Mouse (Mus musculus): Measurements from ENCODE around the gene Rtcb. TPM values are rescaled to one million over a fixed set of nuclear protein-coding genes. Genes with fewer than 3 reads are reported as not detected.
A peak's percentile ranks its signal among the peaks of the same experiment; 100 is the strongest.

The Rtcb gene
- polyA plus RNA-seq, 1 experiment from 2014 or later, result 223 TPM

DNA sequence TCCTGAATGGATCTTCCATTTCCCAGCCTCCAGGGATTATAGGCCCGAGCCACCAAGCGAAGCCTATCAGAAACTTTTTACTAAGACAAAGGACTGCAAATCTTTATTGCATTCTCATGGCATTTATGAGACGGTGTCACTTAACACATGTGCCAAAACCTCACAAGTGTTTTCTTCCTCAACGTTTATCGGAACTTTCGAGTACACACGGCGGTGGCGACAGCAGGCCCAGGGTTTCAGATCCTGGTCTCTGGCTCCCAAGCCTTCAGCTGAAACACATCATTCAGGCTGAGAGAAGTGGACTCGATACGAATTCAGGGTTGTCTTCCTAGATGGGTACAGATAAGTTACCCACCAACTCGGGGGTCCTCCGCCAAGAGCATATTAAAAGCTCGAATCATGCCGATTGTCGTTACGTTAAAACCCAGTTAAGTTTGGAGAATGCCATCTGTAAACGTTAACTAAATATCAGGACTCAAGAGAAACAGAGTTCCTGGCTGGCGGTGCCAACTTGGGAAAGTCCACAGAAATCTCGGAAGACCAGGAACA is 678 bp downstream of the Rtcb start:
- ATAC-seq (replicated peaks; ENCODE audit: insufficient number of reproducible peaks, low FRiP score, low TSS enrichment, low read depth), result no peak
- Histone ChIP-seq H3K27ac (replicated peaks; ENCODE audit: low read depth, low read length) (no peak overlapping the region), H3K4me2 (ENCODE audit: low read depth, low read length) (peak overlapping the region; percentile 59), H3K27me3 (ENCODE audit: control insufficient read depth, insufficient read depth, low read length) (no peaks in the 10 kb centered on the region), H3K36me3 (replicated peaks; ENCODE audit: control insufficient read depth, insufficient read depth, low read depth, low read length) (peaks cover 5% of the 10 kb centered on the region; the same call in 1 of the 2 replicates), H3K9me3 (replicated peaks; ENCODE audit: control insufficient read depth, low read length) (no peaks in the 10 kb centered on the region), H3K4me3 (ENCODE audit: low read depth, low read length) (peak overlapping the region; percentile 69), H3K4me1 (ENCODE audit: control insufficient read depth, insufficient read depth, low read length) (no peaks in the 10 kb centered on the region), H3K9ac (replicated peaks; ENCODE audit: low read length) (peak overlapping the region; percentile 77)
- 5% methylated on average over 20 of the region's 20 CpGs for WGBS
- DNase-seq (ENCODE audit: low spot score), result peak; percentile 10

DNA sequence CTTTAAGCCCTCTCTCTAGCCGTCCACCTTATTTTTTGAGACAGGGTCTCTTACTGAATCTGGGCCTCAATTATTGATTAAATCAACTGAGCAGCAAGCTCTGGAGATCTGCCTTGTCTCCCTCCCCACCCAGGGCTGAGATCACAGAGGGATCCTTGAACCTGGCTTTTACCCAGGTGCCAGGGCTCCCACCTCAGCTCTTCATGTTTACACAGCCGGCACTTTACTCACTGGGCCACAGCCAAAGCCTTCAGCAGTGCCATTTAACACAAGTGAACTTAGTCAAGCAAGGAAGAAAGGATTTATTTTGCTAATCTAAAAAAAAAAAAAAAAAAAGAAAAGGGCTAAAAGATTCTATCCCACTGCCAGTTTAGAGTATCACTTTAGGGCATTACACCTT is 3.2 kb downstream of the Rtcb start:
- H3K4me2 ChIP-seq (ENCODE audit: low read depth, low read length), result no peak overlapping the region
- ATAC-seq (replicated peaks; ENCODE audit: insufficient number of reproducible peaks, low FRiP score, low TSS enrichment, low read depth) (no peak), DNase-seq (ENCODE audit: low spot score) (no peak)
- no peaks in the 10 kb centered on the region for H3K4me1 ChIP-seq (ENCODE audit: control insufficient read depth, insufficient read depth, low read length)
- WGBS, result 87% methylated on average over 2 of the region's 2 CpGs
- H3K9me3 ChIP-seq (replicated peaks; ENCODE audit: control insufficient read depth, low read length), result no peaks in the 10 kb centered on the region
- no peak overlapping the region for H3K9ac ChIP-seq (replicated peaks; ENCODE audit: low read length)
- no peak overlapping the region for H3K27ac ChIP-seq (replicated peaks; ENCODE audit: low read depth, low read length)
- peaks cover 5% of the 10 kb centered on the region; the same call in 1 of the 2 replicates for H3K36me3 ChIP-seq (replicated peaks; ENCODE audit: control insufficient read depth, insufficient read depth, low read depth, low read length)
- no peaks in the 10 kb centered on the region for H3K27me3 ChIP-seq (ENCODE audit: control insufficient read depth, insufficient read depth, low read length)
- no peak overlapping the region for H3K4me3 ChIP-seq (ENCODE audit: low read depth, low read length)

DNA sequence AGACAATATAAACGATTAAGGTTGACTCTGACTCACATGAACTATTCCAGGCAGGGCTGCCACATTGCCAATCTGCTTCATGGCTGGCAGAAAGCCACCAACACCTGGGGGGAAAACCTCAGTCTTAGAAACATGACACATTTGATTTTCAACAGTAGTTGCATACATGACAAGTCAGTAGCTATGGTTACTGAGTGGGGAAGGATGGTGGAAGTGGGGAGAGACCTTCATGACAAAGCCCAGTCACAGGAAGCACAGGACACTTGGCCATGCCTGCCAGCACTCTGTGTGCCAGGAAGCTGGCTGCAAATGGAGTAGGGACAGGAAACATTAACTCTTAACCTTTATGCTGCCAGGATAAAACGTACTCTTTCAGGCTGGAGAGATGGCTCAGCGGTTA is 4.2 kb downstream of the Rtcb start:
- H3K4me2 ChIP-seq (ENCODE audit: low read depth, low read length), result no peak overlapping the region
- H3K27ac ChIP-seq (replicated peaks; ENCODE audit: low read depth, low read length), result no peak overlapping the region
- H3K9ac ChIP-seq (replicated peaks; ENCODE audit: low read length), result no peak overlapping the region
- H3K27me3 ChIP-seq (ENCODE audit: control insufficient read depth, insufficient read depth, low read length), result no peaks in the 10 kb centered on the region
- H3K4me1 ChIP-seq (ENCODE audit: control insufficient read depth, insufficient read depth, low read length), result no peaks in the 10 kb centered on the region
- DNase-seq (ENCODE audit: low spot score), result no peak
- H3K4me3 ChIP-seq (ENCODE audit: low read depth, low read length), result no peak overlapping the region
- H3K36me3 ChIP-seq (replicated peaks; ENCODE audit: control insufficient read depth, insufficient read depth, low read depth, low read length), result peaks cover 5% of the 10 kb centered on the region; the same call in 1 of the 2 replicates
- no peaks in the 10 kb centered on the region for H3K9me3 ChIP-seq (replicated peaks; ENCODE audit: control insufficient read depth, low read length)
- no peak for ATAC-seq (replicated peaks; ENCODE audit: insufficient number of reproducible peaks, low FRiP score, low TSS enrichment, low read depth)
- WGBS, result 83% methylated on average over 3 of the region's 3 CpGs

DNA sequence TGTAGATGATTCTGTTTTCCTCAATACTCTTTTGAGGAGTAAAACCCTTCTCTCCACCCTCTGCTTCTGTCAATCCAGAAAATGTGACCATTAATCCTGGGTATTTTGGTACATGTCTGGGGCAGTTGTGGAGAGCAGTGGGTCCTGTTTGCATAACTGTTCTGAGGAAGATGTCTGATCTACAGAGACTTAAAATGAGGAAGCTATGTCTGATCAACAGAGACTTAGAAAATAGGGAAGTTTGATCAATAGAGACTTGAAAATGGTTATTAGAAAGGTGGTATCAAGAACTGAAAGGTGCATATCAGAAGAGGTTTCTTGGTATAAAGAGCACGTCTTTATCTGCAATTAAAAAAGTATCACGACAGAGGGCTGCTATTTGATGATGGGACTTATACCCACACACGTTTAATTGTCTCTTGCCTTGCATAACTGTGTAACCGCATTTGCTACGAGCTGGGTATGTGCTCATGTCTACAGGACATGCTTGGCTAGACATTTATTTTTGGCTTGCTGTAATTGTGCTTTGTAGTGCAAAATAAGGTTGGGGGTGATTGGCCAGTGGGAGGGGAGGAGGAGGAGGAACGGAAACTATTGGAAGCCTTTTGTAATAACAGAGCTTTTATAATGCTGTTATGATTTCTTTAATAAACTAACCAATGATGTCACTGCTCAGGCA is 5.7 kb downstream of the Rtcb start:
- ATAC-seq (replicated peaks; ENCODE audit: insufficient number of reproducible peaks, low FRiP score, low TSS enrichment, low read depth), result no peak
- Histone ChIP-seq H3K9me3 (replicated peaks; ENCODE audit: control insufficient read depth, low read length) (no peaks in the 10 kb centered on the region), H3K4me1 (ENCODE audit: control insufficient read depth, insufficient read depth, low read length) (no peaks in the 10 kb centered on the region), H3K4me3 (ENCODE audit: low read depth, low read length) (no peak overlapping the region), H3K27ac (replicated peaks; ENCODE audit: low read depth, low read length) (no peak overlapping the region), H3K27me3 (ENCODE audit: control insufficient read depth, insufficient read depth, low read length) (no peaks in the 10 kb centered on the region), H3K36me3 (replicated peaks; ENCODE audit: control insufficient read depth, insufficient read depth, low read depth, low read length) (peaks cover 5% of the 10 kb centered on the region; the same call in 1 of the 2 replicates), H3K4me2 (ENCODE audit: low read depth, low read length) (no peak overlapping the region), H3K9ac (replicated peaks; ENCODE audit: low read length) (no peak overlapping the region)
- no peak for DNase-seq (ENCODE audit: low spot score)
- 86% methylated on average over 6 of the region's 6 CpGs for WGBS

DNA sequence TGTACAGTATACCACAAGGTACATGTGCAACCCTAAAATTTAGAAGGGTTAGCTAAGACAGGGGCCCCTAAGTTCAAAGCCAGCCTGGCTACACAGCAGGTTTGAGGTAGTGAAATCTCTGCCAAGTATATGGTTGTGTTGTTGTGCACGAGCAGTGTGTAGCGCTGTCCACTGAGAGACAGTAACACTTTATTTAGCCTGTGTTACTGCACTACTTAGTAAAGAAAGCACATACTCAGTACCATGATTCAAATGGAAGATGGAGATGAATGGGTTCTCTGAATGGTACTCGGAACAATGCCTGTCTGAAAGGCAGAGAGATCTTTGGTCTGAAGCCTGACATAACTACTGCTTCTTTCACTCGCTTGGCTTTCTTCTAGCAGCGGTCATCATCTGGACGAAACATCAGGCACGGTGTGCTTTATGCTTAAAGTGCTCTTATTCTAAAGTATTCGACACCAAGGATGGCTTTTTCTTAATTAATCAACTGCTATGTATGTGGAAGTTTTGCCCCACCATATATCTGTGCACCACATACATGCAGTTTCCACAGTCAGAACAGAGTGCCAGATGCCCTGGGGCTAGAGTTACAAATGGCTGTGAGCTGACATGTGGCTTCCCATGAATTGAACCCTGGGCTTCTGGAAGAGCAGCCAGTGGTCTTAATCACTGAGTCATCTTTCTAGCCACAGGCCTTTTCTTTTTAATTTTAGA is 9.0 kb downstream of the Rtcb start:
- H3K27me3 ChIP-seq (ENCODE audit: control insufficient read depth, insufficient read depth, low read length), result no peaks in the 10 kb centered on the region
- H3K36me3 ChIP-seq (replicated peaks; ENCODE audit: control insufficient read depth, insufficient read depth, low read depth, low read length), result peaks cover 5% of the 10 kb centered on the region
- DNase-seq (ENCODE audit: low spot score) (no peak), ATAC-seq (replicated peaks; ENCODE audit: insufficient number of reproducible peaks, low FRiP score, low TSS enrichment, low read depth) (no peak)
- no peaks in the 10 kb centered on the region for H3K9me3 ChIP-seq (replicated peaks; ENCODE audit: control insufficient read depth, low read length)
- no peak overlapping the region for H3K4me3 ChIP-seq (ENCODE audit: low read depth, low read length)
- no peaks in the 10 kb centered on the region for H3K4me1 ChIP-seq (ENCODE audit: control insufficient read depth, insufficient read depth, low read length)
- 94% methylated on average over 8 of the region's 8 CpGs for WGBS
- no peak overlapping the region for H3K27ac ChIP-seq (replicated peaks; ENCODE audit: low read depth, low read length)
- no peak overlapping the region for H3K9ac ChIP-seq (replicated peaks; ENCODE audit: low read length)
- no peak overlapping the region for H3K4me2 ChIP-seq (ENCODE audit: low read depth, low read length)

DNA sequence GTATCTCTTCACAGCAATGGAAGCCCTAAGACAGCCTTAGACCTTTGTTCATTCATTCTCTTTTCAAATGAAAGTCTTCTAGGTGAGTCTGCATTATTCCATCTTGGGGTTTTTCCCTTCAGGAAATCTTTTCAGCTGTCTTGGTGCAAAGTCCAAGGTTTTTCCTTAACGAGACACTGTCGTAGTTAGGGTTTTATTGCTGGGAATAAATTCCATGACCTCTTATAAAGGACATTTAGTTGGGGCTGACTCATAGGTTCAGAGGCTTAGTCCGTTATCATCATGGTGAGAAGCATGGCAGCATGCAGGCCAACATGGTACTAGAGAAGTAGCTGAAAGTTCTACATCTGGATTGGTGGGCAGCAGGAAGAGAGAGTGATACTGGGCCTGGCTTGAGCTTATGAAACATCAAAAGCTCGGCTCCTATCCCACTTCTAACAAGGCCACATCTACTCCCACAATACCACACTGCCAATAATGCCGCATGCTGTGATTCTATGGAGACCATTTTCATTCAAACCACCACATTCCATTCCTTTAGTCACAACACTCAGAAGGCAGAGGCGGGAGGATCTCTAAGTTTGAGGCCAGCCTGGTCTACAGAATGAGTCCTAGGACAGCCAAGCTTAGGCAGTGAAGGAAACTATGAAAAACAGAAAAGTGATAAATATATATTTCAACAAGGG is 21.2 kb downstream of the Rtcb start:
- Histone ChIP-seq H3K27me3 (ENCODE audit: control insufficient read depth, insufficient read depth, low read length) (no peaks in the 10 kb centered on the region), H3K4me1 (ENCODE audit: control insufficient read depth, insufficient read depth, low read length) (no peaks in the 10 kb centered on the region), H3K9ac (replicated peaks; ENCODE audit: low read length) (no peak overlapping the region), H3K4me2 (ENCODE audit: low read depth, low read length) (no peak overlapping the region), H3K9me3 (replicated peaks; ENCODE audit: control insufficient read depth, low read length) (no peaks in the 10 kb centered on the region), H3K36me3 (replicated peaks; ENCODE audit: control insufficient read depth, insufficient read depth, low read depth, low read length) (peaks cover 26% of the 10 kb centered on the region), H3K4me3 (ENCODE audit: low read depth, low read length) (no peak overlapping the region), H3K27ac (replicated peaks; ENCODE audit: low read depth, low read length) (no peak overlapping the region)
- 94% methylated on average over 6 of the region's 6 CpGs for WGBS
- ATAC-seq (replicated peaks; ENCODE audit: insufficient number of reproducible peaks, low FRiP score, low TSS enrichment, low read depth), result no peak
- no peak for DNase-seq (ENCODE audit: low spot score)

DNA sequence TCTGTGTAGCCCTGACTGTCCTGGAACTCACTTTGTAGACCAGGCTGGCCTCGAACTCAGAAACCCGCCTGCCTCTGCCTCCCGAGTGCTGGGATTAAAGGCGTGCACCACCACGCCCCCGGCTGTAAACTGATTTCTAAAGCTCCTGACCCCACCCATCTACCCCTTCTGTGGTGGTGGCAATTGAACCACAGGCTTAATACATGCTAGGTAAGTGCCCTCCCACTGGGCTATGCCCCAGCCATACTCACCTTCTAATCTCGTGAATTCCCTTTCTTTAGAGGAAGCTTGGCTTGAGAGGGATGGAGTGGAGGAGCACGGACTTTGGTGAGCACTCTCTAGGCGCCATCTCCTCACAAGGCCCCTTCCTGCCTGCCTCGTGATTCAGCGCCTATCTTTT is 27.7 kb downstream of the Rtcb start:
- Histone ChIP-seq H3K4me2 (ENCODE audit: low read depth, low read length) (no peak overlapping the region), H3K27me3 (ENCODE audit: control insufficient read depth, insufficient read depth, low read length) (peaks cover 4% of the 10 kb centered on the region), H3K27ac (replicated peaks; ENCODE audit: low read depth, low read length) (no peak overlapping the region), H3K9ac (replicated peaks; ENCODE audit: low read length) (no peak overlapping the region), H3K4me1 (ENCODE audit: control insufficient read depth, insufficient read depth, low read length) (no peaks in the 10 kb centered on the region; the same call in 1 of the 2 replicates), H3K36me3 (replicated peaks; ENCODE audit: control insufficient read depth, insufficient read depth, low read depth, low read length) (no peaks in the 10 kb centered on the region), H3K9me3 (replicated peaks; ENCODE audit: control insufficient read depth, low read length) (no peaks in the 10 kb centered on the region), H3K4me3 (ENCODE audit: low read depth, low read length) (no peak overlapping the region)
- DNase-seq (ENCODE audit: low spot score), result no peak
- WGBS, result 90% methylated on average over 11 of the region's 11 CpGs
- ATAC-seq (replicated peaks; ENCODE audit: insufficient number of reproducible peaks, low FRiP score, low TSS enrichment, low read depth), result no peak
